Mouse (Mus musculus): ENCODE measurements around the gene Mrto4. TPM values are rescaled to one million over a fixed set of nuclear protein-coding genes. Genes with fewer than 3 reads are reported as not detected.

Gene Mrto4
- polyA plus RNA-seq, 1 experiment from 2014 or later, result 74.2 TPM

GRCm38 (mm10) chr4:139380207-139380748 is 27.9 kb upstream of the Mrto4 start:
- Histone ChIP-seq H3K36me3 (replicated peaks; ENCODE audit: control insufficient read depth, insufficient read depth) (peaks cover 30% of the 10 kb centered on the region), H3K4me2 (replicated peaks) (peak overlapping the region; percentile 88), H3K4me1 (replicated peaks; ENCODE audit: control insufficient read depth, insufficient read depth, low read length) (peaks cover 21% of the 10 kb centered on the region), H3K9me3 (ENCODE audit: control insufficient read depth, low read length) (no peaks in the 10 kb centered on the region), H3K9ac (peak overlapping the region; percentile 79), H3K27ac (peak overlapping the region; percentile 76), H3K27me3 (ENCODE audit: control insufficient read depth, insufficient read depth, low read length) (no peaks in the 10 kb centered on the region), H3K4me3 (replicated peaks; ENCODE audit: low read length) (peak overlapping the region; percentile 90)
- under 1% methylated on average over 50 of the region's 54 CpGs for WGBS
- DNase-seq (ENCODE audit: low spot score), result peak; percentile 100
- ATAC-seq (ENCODE audit: low FRiP score), result peak; percentile 97

DNA sequence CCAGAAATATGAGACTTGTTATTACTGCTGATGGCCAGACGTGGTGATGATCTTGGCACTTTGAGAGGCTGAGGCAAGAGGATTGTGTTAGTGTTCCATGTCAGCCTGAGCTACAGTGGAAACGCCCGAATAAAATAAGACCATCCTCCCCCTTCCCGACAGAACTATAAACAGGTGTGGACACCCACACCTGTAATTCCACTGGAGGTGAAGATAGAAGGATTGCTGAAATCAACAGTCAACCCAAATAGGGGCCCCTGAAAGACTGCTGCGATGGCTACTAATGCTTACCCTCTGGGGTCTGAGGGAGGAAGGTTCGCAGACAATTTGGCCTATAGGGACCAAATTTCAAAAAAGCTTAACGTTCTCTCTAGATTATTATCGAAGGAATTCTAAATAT is 27.3 kb upstream of the Mrto4 start:
- Histone ChIP-seq H3K4me1 (replicated peaks; ENCODE audit: control insufficient read depth, insufficient read depth, low read length) (peaks cover 21% of the 10 kb centered on the region), H3K4me2 (replicated peaks) (peak overlapping the region; percentile 88), H3K36me3 (replicated peaks; ENCODE audit: control insufficient read depth, insufficient read depth) (peaks cover 36% of the 10 kb centered on the region), H3K27me3 (ENCODE audit: control insufficient read depth, insufficient read depth, low read length) (no peaks in the 10 kb centered on the region), H3K9me3 (ENCODE audit: control insufficient read depth, low read length) (no peaks in the 10 kb centered on the region), H3K27ac (peak overlapping the region; percentile 76; the same call in 1 of the 2 replicates), H3K4me3 (replicated peaks; ENCODE audit: low read length) (peak overlapping the region; percentile 90), H3K9ac (peak overlapping the region; percentile 74)
- 14% methylated on average over 8 of the region's 8 CpGs for WGBS
- ATAC-seq (ENCODE audit: low FRiP score), result no peak
- no peak for DNase-seq (ENCODE audit: low spot score)

DNA sequence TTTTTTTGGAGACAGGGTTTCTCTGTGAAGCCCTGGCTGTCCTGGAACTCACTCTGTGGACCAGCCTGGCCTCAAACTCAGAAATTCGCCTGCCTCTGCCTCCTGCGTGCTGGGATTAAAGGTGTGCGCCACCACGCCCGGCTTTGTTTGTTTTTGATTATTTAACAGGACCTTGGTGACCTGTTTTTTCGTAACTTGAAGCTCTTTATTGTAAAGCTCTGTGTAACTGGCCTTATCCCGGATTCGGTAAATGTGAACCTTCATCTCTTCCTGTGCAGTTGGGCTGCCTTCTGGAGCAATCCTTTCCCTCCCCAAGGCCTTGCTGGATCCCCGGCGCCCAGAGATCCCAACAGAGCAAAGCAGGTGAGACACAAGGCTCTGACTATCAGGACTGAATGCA is 21.2 kb upstream of the Mrto4 start:
- Histone ChIP-seq H3K4me1 (replicated peaks; ENCODE audit: control insufficient read depth, insufficient read depth, low read length) (no peaks in the 10 kb centered on the region), H3K4me2 (replicated peaks) (no peak overlapping the region), H3K4me3 (replicated peaks; ENCODE audit: low read length) (no peak overlapping the region), H3K9ac (no peak overlapping the region), H3K27me3 (ENCODE audit: control insufficient read depth, insufficient read depth, low read length) (no peaks in the 10 kb centered on the region), H3K27ac (no peak overlapping the region), H3K9me3 (ENCODE audit: control insufficient read depth, low read length) (no peaks in the 10 kb centered on the region), H3K36me3 (replicated peaks; ENCODE audit: control insufficient read depth, insufficient read depth) (peaks cover 96% of the 10 kb centered on the region)
- 96% methylated on average over 10 of the region's 10 CpGs for WGBS
- ATAC-seq (ENCODE audit: low FRiP score), result no peak
- no peak for DNase-seq (ENCODE audit: low spot score)

- Histone ChIP-seq H3K36me3 (replicated peaks; ENCODE audit: control insufficient read depth, insufficient read depth) (peaks cover 98% of the 10 kb centered on the region), H3K27me3 (ENCODE audit: control insufficient read depth, insufficient read depth, low read length) (no peaks in the 10 kb centered on the region), H3K4me3 (replicated peaks; ENCODE audit: low read length) (no peak overlapping the region), H3K27ac (no peak overlapping the region), H3K9me3 (ENCODE audit: control insufficient read depth, low read length) (no peaks in the 10 kb centered on the region), H3K4me2 (replicated peaks) (no peak overlapping the region), H3K9ac (no peak overlapping the region), H3K4me1 (replicated peaks; ENCODE audit: control insufficient read depth, insufficient read depth, low read length) (no peaks in the 10 kb centered on the region)
- DNase-seq (ENCODE audit: low spot score) (no peak), ATAC-seq (ENCODE audit: low FRiP score) (no peak)
- WGBS, result 93% methylated on average over 4 of the region's 4 CpGs
Measured at GRCm38 (mm10) chr4:139373130-139373529, 20.8 kb upstream of the Mrto4 start.

DNA sequence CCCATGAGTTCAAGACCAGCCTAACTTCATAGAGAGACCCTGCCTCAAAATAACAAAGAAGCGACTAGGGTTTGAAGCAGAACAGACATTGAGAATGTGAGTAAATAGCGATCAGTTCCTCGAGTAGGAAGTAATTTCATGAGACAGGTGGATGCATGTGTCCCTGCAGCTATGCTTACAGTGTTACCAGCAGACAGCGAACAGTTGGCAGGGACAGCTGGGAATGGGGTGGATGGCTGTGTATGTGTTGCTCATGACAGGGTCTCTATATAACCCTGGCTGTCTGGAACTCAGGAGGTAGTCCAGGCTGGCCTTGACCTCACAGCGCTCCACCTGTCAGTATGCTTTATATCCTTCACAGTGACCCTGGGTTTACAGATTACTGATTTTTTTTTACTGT is 15.7 kb upstream of the Mrto4 start:
- 95% methylated on average over 5 of the region's 5 CpGs for WGBS
- no peaks in the 10 kb centered on the region for H3K27me3 ChIP-seq (ENCODE audit: control insufficient read depth, insufficient read depth, low read length)
- H3K4me2 ChIP-seq (replicated peaks), result no peak overlapping the region
- H3K4me1 ChIP-seq (replicated peaks; ENCODE audit: control insufficient read depth, insufficient read depth, low read length), result no peaks in the 10 kb centered on the region
- ATAC-seq (ENCODE audit: low FRiP score) (no peak), DNase-seq (ENCODE audit: low spot score) (no peak)
- H3K36me3 ChIP-seq (replicated peaks; ENCODE audit: control insufficient read depth, insufficient read depth), result peaks cover 96% of the 10 kb centered on the region
- H3K4me3 ChIP-seq (replicated peaks; ENCODE audit: low read length), result no peak overlapping the region
- H3K27ac ChIP-seq, result no peak overlapping the region
- no peak overlapping the region for H3K9ac ChIP-seq
- H3K9me3 ChIP-seq (ENCODE audit: control insufficient read depth, low read length), result no peaks in the 10 kb centered on the region

DNA sequence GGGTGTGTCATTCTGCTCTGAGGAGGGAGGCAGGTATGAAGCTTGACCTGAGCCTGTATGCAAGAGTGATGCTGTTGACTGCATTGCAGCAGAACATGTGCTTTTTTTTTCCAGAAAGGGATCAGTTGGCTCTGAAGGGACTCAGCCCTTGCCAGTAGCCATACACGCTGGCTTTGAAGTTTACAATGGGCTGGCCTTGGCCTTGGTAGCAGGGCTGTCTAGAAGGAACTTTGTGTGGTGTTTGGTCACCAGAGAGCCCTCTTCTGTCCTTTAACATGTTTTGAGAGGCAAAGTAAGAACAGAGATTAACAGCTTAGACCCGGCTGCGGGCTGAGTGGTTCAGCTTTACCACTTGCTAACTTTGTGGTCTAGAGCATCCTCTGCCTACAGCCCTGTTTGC is 15.0 kb upstream of the Mrto4 start:
- 94% methylated on average over 3 of the region's 3 CpGs for WGBS
- DNase-seq (ENCODE audit: low spot score), result no peak
- no peak overlapping the region for H3K4me2 ChIP-seq (replicated peaks)
- no peak overlapping the region for H3K9ac ChIP-seq
- peaks cover 96% of the 10 kb centered on the region for H3K36me3 ChIP-seq (replicated peaks; ENCODE audit: control insufficient read depth, insufficient read depth)
- no peaks in the 10 kb centered on the region for H3K27me3 ChIP-seq (ENCODE audit: control insufficient read depth, insufficient read depth, low read length)
- H3K27ac ChIP-seq, result no peak overlapping the region
- no peak for ATAC-seq (ENCODE audit: low FRiP score)
- no peaks in the 10 kb centered on the region for H3K9me3 ChIP-seq (ENCODE audit: control insufficient read depth, low read length)
- H3K4me3 ChIP-seq (replicated peaks; ENCODE audit: low read length), result no peak overlapping the region
- H3K4me1 ChIP-seq (replicated peaks; ENCODE audit: control insufficient read depth, insufficient read depth, low read length), result no peaks in the 10 kb centered on the region

DNA sequence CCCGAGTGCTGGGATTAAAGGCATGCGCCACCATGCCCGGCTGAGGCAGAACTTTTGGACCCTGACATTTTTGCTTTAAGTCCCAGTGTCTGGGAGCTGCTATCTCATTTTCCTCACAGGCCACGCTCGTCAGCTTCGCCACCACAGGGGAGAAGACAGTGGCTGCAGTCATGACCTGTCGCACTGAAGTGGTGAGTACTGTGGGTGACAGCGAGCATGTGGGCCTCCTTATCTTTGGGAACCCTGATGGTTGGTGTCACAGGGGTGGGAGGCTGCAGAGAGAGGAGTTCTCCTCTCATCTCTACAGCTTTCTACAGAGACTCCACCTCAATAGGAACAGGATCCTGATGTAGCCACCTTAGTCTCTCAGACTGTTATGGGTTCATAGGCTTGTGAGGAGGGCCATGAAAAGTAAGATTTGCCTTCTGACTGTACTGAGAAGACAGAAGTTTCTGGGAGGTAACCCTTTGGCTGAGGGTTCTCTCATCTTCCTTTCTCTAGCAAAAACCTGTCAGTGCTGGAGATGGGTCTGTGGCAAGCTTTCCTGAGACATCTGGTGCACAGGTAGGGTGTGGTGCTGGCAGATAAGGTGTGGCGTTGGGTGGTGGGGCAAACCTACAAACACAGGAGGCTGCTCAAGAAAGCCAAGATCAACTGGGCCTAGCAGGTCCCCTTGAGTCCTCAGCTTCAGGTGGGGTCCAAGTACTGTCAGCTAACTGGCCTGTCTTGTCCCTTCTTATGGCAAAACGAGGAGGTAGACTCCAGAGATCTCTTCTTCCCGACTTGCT is 8.6 kb upstream of the Mrto4 start:
- ATAC-seq (ENCODE audit: low FRiP score) (no peak), DNase-seq (ENCODE audit: low spot score) (no peak)
- no peak overlapping the region for H3K4me2 ChIP-seq (replicated peaks)
- H3K27me3 ChIP-seq (ENCODE audit: control insufficient read depth, insufficient read depth, low read length), result no peaks in the 10 kb centered on the region
- H3K4me1 ChIP-seq (replicated peaks; ENCODE audit: control insufficient read depth, insufficient read depth, low read length), result no peaks in the 10 kb centered on the region
- no peaks in the 10 kb centered on the region for H3K9me3 ChIP-seq (ENCODE audit: control insufficient read depth, low read length)
- WGBS, result 95% methylated on average over 11 of the region's 11 CpGs
- no peak overlapping the region for H3K9ac ChIP-seq
- H3K27ac ChIP-seq, result no peak overlapping the region
- peaks cover 97% of the 10 kb centered on the region for H3K36me3 ChIP-seq (replicated peaks; ENCODE audit: control insufficient read depth, insufficient read depth)
- no peak overlapping the region for H3K4me3 ChIP-seq (replicated peaks; ENCODE audit: low read length)

DNA sequence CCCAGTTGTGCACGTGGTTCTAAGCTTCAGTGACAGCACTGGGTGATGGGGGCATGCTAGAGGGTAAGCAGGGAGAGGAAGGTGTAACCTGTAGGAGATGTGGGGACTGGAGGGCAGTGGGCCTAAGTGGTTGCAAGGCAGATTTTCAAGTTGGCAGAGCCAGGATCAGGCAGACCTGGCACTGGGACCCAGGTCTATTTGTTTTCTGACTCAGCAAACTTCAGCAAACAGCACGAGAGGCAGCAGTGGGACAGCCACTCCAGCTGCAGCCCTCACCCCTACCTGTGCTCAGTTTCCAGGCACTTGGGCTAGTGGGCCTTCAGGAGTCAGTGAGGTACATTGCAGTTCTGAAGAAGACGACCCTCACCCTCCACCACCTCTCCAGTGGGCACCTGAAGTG is 4.8 kb upstream of the Mrto4 start:
- 0 out of 2 replicates have a peak, but pooled peaks cover 4% of the 10 kb centered on the region for H3K4me1 ChIP-seq (replicated peaks; ENCODE audit: control insufficient read depth, insufficient read depth, low read length)
- no peak overlapping the region for H3K4me3 ChIP-seq (replicated peaks; ENCODE audit: low read length)
- WGBS, result 96% methylated on average over 3 of the region's 3 CpGs
- ATAC-seq (ENCODE audit: low FRiP score) (no peak), DNase-seq (ENCODE audit: low spot score) (no peak)
- no peak overlapping the region for H3K9ac ChIP-seq
- no peak overlapping the region for H3K27ac ChIP-seq
- no peak overlapping the region for H3K4me2 ChIP-seq (replicated peaks)
- no peaks in the 10 kb centered on the region for H3K9me3 ChIP-seq (ENCODE audit: control insufficient read depth, low read length)
- no peaks in the 10 kb centered on the region for H3K27me3 ChIP-seq (ENCODE audit: control insufficient read depth, insufficient read depth, low read length)
- H3K36me3 ChIP-seq (replicated peaks; ENCODE audit: control insufficient read depth, insufficient read depth), result peaks cover 73% of the 10 kb centered on the region

GRCm38 (mm10) chr4:139352832-139353231 is 456 bp upstream of the Mrto4 start:
- WGBS, result 2% methylated on average over 7 of the region's 7 CpGs
- no peak for ATAC-seq (ENCODE audit: low FRiP score)
- Histone ChIP-seq H3K27me3 (ENCODE audit: control insufficient read depth, insufficient read depth, low read length) (no peaks in the 10 kb centered on the region), H3K27ac (peak overlapping the region; percentile 98), H3K4me3 (replicated peaks; ENCODE audit: low read length) (peak overlapping the region; percentile 91), H3K9ac (peak overlapping the region; percentile 95), H3K36me3 (replicated peaks; ENCODE audit: control insufficient read depth, insufficient read depth) (peaks cover 51% of the 10 kb centered on the region), H3K9me3 (ENCODE audit: control insufficient read depth, low read length) (no peaks in the 10 kb centered on the region), H3K4me1 (replicated peaks; ENCODE audit: control insufficient read depth, insufficient read depth, low read length) (peaks cover 14% of the 10 kb centered on the region), H3K4me2 (replicated peaks) (peak overlapping the region; percentile 97)
- DNase-seq (ENCODE audit: low spot score), result no peak

Data from hindbrain, embryonic 14.5 days (tissue).